Mouse (Mus musculus): Measurements from ENCODE around the gene Ttc17. TPM values are rescaled to one million over a fixed set of nuclear protein-coding genes. Genes with fewer than 3 reads are reported as not detected.

Gene Ttc17
- total RNA-seq, 2 experiments from 2014 or later, result 16.9 to 20.9 TPM

Small RNA genes lying within 50 kb of the gene (microRNA-seq; reads per million reads assigned to microRNA genes)
- 0.50 to 0.95 reads per million in 2 experiments for gene Mir670

Other genes with a start within 250 kb of the Ttc17 start
- 10 to 100 TPM; 17.8 to 18.2 TPM for gene Hsd17b12, start 248.7 kb downstream of the Ttc17 start, total RNA-seq (2021)
- 10 to 100 TPM; 26.0 to 30.6 TPM for gene Api5, start 31.4 kb upstream of the Ttc17 start, total RNA-seq (2021)

All from gastrocnemius, postnatal 10 days (tissue).